Mouse (Mus musculus) stomach, embryonic 14.5 days (tissue): ENCODE measurements around the gene Csf2rb. TPM values are rescaled to one million over a fixed set of nuclear protein-coding genes. Genes with fewer than 3 reads are reported as not detected.

ENCODE experiments used
- ATAC-seq: fragments of 200-750 bp; cut with Nextera tagmentation; 2 replicates; pipeline ENCODE4 v1.8.0; 2017; ENCODE audit warnings: low read depth, moderate TSS enrichment; ENCODE audit not compliant: insufficient number of reproducible peaks, insufficient read depth, low FRiP score
- H3K27ac ChIP-seq: fragments of 300-500 bp; sonication (generic); 2 replicates; pipeline ENCODE4 v1.5.1; 2014; ENCODE audit warnings: mild to moderate bottlenecking, low read length, moderate library complexity, mixed read lengths
- H3K27me3 ChIP-seq: fragments of 300-500 bp; sonication (generic); 2 replicates; pipeline ENCODE4 v1.6.1; 2014; ENCODE audit warnings: low read length, control low read depth, mixed read lengths; ENCODE audit not compliant: control insufficient read depth, insufficient read depth
- H3K36me3 ChIP-seq: fragments of 300-500 bp; sonication (generic); 2 replicates; pipeline ENCODE4 v1.6.1; 2014; ENCODE audit warnings: mild to moderate bottlenecking, control low read depth, low read length, moderate library complexity, mixed read lengths; ENCODE audit not compliant: control insufficient read depth, insufficient read depth
- H3K4me1 ChIP-seq: fragments of 300-500 bp; sonication (generic); 2 replicates; pipeline ENCODE4 v1.6.1; 2014; ENCODE audit warnings: low read length, control low read depth, mixed read lengths; ENCODE audit not compliant: control insufficient read depth, insufficient read depth
- H3K4me2 ChIP-seq: fragments of 300-500 bp; sonication (generic); replicated peaks from 2 replicates; pipeline ENCODE4 v1.6.1; 2014; ENCODE audit warnings: low read depth, low read length, control low read depth
- H3K4me3 ChIP-seq: fragments of 300-500 bp; sonication (generic); 2 replicates; pipeline ENCODE4 v1.5.1; 2014; ENCODE audit warnings: low read depth, low read length, control low read depth
- H3K9ac ChIP-seq: fragments of 300-500 bp; sonication (generic); replicated peaks from 2 replicates; pipeline ENCODE4 v1.6.1; 2014; ENCODE audit warnings: low read depth, mild to moderate bottlenecking, control low read depth, low read length, moderate library complexity, mixed read lengths
- H3K9me3 ChIP-seq: fragments of 300-500 bp; sonication (generic); 2 replicates; pipeline ENCODE4 v1.6.1; 2016; ENCODE audit warnings: low read depth, low read length, control low read depth; ENCODE audit not compliant: control insufficient read depth
- WGBS: fragments of 180-500 bp; shearing (Covaris S2); extraction: QIAGEN DNeasy Blood & Tissue Kit; methylation state at CpG from one replicate; pipeline ENCODE4 v1.1.7; 2014; 5-methylcytosine and 5-hydroxymethylcytosine counted together
- polyA plus RNA-seq: library from polyadenylated mRNA; unstranded; fragments of >200 nt; fragmentation: Nextera tagmentation; extraction: Ambion mirVana; gene quantifications from 2 replicates; pipeline ENCODE4 v1.2.1, GENCODE M21; 2014

Gene Csf2rb
- polyA plus RNA-seq, 1 experiment from 2014 or later: 1.6 TPM

DNA sequence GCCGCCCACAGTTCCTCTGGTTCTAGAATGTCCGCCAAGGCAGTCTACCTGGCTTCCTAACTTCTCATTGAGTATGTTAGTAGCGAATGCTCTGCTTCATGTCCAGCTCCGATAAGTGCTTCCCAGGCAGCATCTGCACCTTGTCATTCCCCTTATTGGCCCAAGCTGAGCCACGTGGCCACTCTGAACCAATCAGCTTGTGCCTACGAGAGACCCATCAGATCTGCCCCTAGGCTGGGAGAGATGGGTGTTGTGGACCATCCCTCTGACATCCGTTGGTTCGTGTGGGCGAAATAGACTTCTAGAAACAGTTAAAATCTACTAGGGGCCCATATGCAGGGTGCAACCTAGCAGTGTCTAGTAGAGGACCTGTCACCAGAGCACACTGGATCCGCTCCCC, 52.3 kb downstream of the Csf2rb start:
- Histone ChIP-seq H3K4me2 (no peak overlapping the region), H3K27ac (no peak overlapping the region)

DNA sequence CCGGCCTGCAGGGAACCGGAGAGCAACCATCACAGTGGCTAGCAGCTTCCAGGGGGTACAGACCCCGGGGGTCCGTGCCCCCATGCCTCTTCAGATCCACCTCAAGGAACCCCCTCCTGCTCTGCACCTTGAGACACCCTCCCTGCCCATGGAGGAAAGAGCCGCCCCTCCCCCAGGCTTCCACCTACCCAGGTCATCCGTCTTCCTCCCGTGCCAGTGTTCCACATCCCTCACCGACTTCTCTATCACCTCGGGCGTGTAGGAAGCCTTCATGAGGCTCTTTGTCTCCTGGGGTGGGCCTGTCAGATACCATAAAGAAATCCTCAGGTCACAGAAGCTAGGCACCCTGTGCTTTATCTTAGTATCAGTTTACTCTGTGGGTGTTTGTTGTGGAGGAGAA, 53.0 kb downstream of the Csf2rb start:
- no peaks in the 10 kb centered on the region for H3K9me3 ChIP-seq
- 57% methylated on average over 10 of the region's 10 CpGs for WGBS
- no peak for ATAC-seq

More for the DNA sequence above, 52.3 kb downstream of the Csf2rb start:
- no peak for ATAC-seq
- Histone ChIP-seq H3K9me3 (no peaks in the 10 kb centered on the region), H3K27me3 (no peaks in the 10 kb centered on the region), H3K36me3 (no peaks in the 10 kb centered on the region), H3K4me3 (no peak overlapping the region), H3K9ac (no peak overlapping the region), H3K4me1 (no peaks in the 10 kb centered on the region)
- 88% methylated on average over 10 of the region's 10 CpGs for WGBS

DNA sequence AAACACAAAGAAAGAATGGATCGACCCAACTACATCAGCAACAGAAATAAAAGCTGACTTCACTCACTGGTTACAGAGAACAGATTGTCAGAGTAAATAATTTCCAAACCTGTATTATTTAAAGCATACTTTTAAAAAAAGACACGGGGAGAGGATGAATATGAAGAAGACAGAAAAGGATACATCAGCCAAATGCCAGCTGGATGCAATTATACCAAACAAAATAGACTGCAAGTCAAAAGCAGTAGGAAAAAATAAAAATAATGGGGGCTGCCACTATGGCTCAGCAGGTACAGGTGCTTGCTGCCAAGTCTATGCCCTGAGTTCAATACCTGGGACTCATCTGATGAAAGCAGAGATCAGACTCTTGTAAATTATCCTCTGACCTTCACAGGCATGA, 54.7 kb downstream of the Csf2rb start:
- Histone ChIP-seq H3K27me3 (no peaks in the 10 kb centered on the region), H3K4me2 (no peak overlapping the region), H3K27ac (no peak overlapping the region), H3K9ac (no peak overlapping the region), H3K36me3 (no peaks in the 10 kb centered on the region), H3K4me1 (no peaks in the 10 kb centered on the region), H3K4me3 (no peak overlapping the region), H3K9me3 (no peaks in the 10 kb centered on the region)
- 78% methylated on average over 2 of the region's 2 CpGs for WGBS
- ATAC-seq: no peak

More for the DNA sequence above, 53.0 kb downstream of the Csf2rb start:
- no peak overlapping the region for H3K9ac ChIP-seq
- no peaks in the 10 kb centered on the region for H3K27me3 ChIP-seq
- H3K4me1 ChIP-seq: no peaks in the 10 kb centered on the region
- no peaks in the 10 kb centered on the region for H3K36me3 ChIP-seq
- no peak overlapping the region for H3K4me3 ChIP-seq
- H3K27ac ChIP-seq: no peak overlapping the region
- no peak overlapping the region for H3K4me2 ChIP-seq

DNA sequence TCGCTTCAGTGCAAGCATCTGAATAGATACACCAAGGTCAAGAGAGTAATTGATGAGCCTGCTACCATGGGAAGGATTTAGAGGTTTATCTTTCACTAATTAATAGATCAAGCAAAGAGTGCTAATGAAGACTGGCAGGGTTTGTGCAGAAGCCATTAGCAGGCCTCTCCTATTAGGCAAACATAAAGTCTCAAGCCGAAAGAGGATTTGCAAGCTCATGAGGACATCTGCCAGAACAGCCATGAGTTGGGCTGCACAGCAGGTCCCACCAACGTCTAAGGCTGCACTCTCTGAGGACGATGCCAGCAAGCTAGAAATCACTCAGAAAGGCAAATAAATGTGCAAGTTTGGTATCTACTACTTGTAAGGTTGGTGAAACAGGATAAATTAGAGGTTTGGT, 55.2 kb downstream of the Csf2rb start:
- Histone ChIP-seq H3K9me3 (no peaks in the 10 kb centered on the region), H3K27me3 (no peaks in the 10 kb centered on the region; the same call in 1 of the 2 replicates), H3K27ac (no peak overlapping the region), H3K9ac (no peak overlapping the region), H3K4me3 (no peak overlapping the region), H3K4me2 (no peak overlapping the region), H3K4me1 (no peaks in the 10 kb centered on the region), H3K36me3 (no peaks in the 10 kb centered on the region)
- ATAC-seq: no peak
- 63% methylated on average over 4 of the region's 4 CpGs for WGBS

DNA sequence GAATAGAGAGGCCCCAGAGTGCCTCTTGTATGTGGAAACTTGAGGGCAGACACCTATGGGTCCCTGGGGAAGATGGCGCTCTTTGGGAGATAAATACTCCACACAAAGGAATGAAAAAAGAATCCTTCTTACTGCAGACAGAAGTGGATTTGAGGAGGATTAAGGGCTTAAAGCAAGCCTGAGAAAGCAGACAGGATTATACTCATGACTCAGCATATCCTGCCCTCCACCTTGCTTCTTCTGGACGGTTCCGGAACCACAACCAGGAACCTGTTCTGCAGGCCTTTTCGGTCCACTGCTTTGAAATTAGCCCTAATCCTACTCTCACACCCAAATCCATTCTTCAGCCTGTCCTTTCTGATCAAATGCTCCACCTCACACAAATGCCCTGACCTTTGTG, 56.6 kb downstream of the Csf2rb start:
- no peak overlapping the region for H3K4me2 ChIP-seq
- H3K9ac ChIP-seq: no peak overlapping the region
- no peak overlapping the region for H3K4me3 ChIP-seq
- WGBS: 83% methylated on average over 4 of the region's 4 CpGs
- H3K36me3 ChIP-seq: no peaks in the 10 kb centered on the region
- no peak for ATAC-seq
- no peaks in the 10 kb centered on the region for H3K9me3 ChIP-seq
- H3K27ac ChIP-seq: no peak overlapping the region
- no peaks in the 10 kb centered on the region for H3K4me1 ChIP-seq
- H3K27me3 ChIP-seq: no peaks in the 10 kb centered on the region; the same call in 1 of the 2 replicates

DNA sequence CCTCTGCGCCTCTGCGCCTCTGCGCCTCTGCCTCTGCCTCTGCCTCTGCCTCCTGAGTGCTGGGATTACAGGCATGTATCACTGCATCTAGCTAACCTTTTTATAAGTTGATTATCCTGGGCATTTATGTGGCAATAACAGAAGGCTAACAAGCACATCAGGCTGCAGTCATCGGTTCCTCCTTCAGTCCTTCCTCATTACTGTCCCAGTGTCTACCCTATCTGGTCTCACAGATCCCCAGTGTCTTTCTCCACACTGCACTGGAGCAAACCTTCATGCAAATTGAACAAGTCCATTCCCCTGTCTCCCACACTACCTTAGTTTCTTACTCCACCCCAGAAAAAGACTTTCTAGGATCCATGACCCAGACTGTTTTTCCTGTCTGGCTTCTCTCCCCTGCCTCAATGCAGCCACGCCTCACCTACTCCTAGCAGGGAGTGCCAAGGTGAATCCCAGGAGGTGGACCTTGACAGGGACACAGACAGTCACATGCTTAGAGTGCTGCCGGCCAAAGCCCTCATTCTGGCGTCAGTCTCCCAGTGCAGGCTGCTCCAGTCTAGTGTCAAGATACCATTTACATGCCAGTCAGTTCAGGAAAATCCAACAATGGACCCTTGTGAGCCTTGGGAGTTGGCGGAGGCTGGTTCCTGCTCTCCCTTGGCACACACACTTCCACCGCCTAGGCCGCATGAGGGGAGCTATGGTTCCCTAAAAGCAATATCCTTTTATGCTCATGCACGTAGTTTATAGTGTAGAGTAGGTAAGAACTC, 58.1 kb downstream of the Csf2rb start:
- no peak for ATAC-seq

DNA sequence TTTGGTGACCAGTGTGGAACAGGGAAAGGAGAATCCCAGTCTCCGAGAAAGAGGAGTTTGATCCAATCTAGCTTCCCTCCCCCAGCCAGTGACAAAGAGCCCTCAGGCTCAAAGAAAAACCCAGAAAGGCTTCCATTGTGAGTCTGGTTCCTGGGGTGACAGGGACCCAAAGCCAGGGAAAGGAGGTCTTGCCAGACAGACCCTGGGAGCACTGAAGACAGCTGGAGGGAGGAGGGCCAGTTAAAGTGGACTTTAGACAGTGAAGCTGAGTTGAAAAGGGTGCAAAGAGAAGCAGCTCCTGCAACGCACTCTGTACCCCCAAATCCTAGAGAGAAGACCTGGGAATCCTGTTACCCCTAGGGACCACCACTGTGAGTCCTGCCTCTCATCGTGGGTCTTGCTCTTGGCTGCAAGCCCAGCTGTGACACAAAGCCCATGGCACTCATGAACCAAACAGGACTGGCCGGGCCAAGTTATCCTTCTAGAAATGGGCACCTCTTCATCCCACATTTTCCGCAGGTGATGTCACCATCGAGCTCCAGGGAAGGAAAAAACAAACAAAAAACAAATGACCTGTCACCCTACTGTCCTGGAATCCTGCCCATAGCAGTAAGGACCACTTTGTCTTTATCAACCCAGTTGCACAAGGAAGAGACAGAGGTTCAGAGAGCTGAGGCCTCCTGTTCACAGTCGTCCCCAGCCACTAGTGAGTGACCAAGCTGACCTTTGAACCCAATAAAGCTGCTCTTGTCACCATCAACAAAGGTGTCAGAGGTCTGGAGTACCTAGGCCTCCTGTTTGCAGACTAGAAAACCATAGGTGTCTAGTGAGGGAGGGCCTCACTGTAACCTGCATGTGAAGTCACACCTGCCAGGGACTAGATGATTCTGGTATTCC, 58.9 kb downstream of the Csf2rb start:
- no peaks in the 10 kb centered on the region; the same call in 1 of the 2 replicates for H3K27me3 ChIP-seq
- no peak for ATAC-seq
- no peaks in the 10 kb centered on the region for H3K36me3 ChIP-seq
- H3K27ac ChIP-seq: no peak overlapping the region
- H3K9ac ChIP-seq: no peak overlapping the region
- H3K4me2 ChIP-seq: no peak overlapping the region
- 69% methylated on average over 7 of the region's 7 CpGs for WGBS
- no peak overlapping the region for H3K4me3 ChIP-seq
- H3K4me1 ChIP-seq: no peaks in the 10 kb centered on the region
- H3K9me3 ChIP-seq: no peaks in the 10 kb centered on the region

More for the DNA sequence above, 58.1 kb downstream of the Csf2rb start:
- no peak overlapping the region for H3K4me3 ChIP-seq
- H3K27me3 ChIP-seq: no peaks in the 10 kb centered on the region; the same call in 1 of the 2 replicates
- no peaks in the 10 kb centered on the region for H3K4me1 ChIP-seq
- no peak overlapping the region for H3K27ac ChIP-seq
- no peak overlapping the region for H3K9ac ChIP-seq
- no peaks in the 10 kb centered on the region for H3K9me3 ChIP-seq
- no peak overlapping the region for H3K4me2 ChIP-seq
- no peaks in the 10 kb centered on the region for H3K36me3 ChIP-seq
- WGBS: 78% methylated on average over 11 of the region's 11 CpGs

DNA sequence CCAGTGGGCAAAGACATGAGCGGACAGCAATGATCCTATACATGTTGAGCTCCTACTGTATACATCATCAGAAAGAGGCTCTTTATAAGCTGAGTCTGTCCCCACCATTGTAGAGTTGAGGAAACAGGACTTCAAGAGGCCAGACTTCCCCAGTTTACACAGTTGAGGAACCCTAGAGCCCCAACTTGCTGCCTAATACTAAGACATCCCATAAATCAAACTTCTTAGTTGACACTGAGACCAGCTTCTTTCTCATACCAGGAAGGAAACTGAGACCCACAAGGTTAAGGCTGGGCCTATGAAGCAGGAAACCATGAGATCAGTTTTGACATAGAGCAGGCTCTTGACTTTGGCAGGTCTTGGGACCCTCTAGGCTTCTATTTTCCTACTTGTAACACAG, 60.0 kb downstream of the Csf2rb start:
- Histone ChIP-seq H3K4me3 (no peak overlapping the region), H3K4me1 (no peaks in the 10 kb centered on the region), H3K9ac (no peak overlapping the region), H3K36me3 (no peaks in the 10 kb centered on the region), H3K4me2 (no peak overlapping the region), H3K9me3 (no peaks in the 10 kb centered on the region), H3K27me3 (no peaks in the 10 kb centered on the region; the same call in 1 of the 2 replicates), H3K27ac (no peak overlapping the region)
- no peak for ATAC-seq
- WGBS: 100% methylated on average over 1 of the region's 1 CpGs
